Mouse (Mus musculus) limb, embryonic 15.5 days (tissue): Measurements from ENCODE around the gene Pum1. TPM values are rescaled to one million over a fixed set of nuclear protein-coding genes. Genes with fewer than 3 reads are reported as not detected.
"Not testable (repeated sequence)": the region's sequence is repeated elsewhere in the genome, so short reads cannot be mapped to it uniquely, and the experiment has no call there.

Experiments
- ATAC-seq: fragments of 200-750 bp; cut with Nextera tagmentation; 2 replicates; pipeline ENCODE4 v1.8.0; 2017; ENCODE audit warnings: low read depth, moderate TSS enrichment; ENCODE audit not compliant: insufficient number of reproducible peaks, low FRiP score, low TSS enrichment
- H3K27ac ChIP-seq: fragments of 300-500 bp; sonication (generic); 2 replicates; pipeline ENCODE4 v1.5.1; 2015; ENCODE audit warnings: moderate library complexity, mild to moderate bottlenecking, inconsistent platforms
- H3K27me3 ChIP-seq: fragments of 300-500 bp; sonication (generic); 2 replicates; pipeline ENCODE4 v1.6.1; 2015; ENCODE audit warnings: inconsistent platforms
- H3K36me3 ChIP-seq: fragments of 300-500 bp; sonication (generic); 2 replicates; pipeline ENCODE4 v1.6.1; 2015; ENCODE audit warnings: inconsistent platforms
- H3K4me1 ChIP-seq: fragments of 300-500 bp; sonication (generic); 2 replicates; pipeline ENCODE4 v1.6.1; 2015; ENCODE audit warnings: inconsistent platforms
- H3K4me2 ChIP-seq: fragments of 300-500 bp; sonication (generic); 2 replicates; pipeline ENCODE4 v1.6.1; 2015; ENCODE audit warnings: mild to moderate bottlenecking, inconsistent platforms
- H3K4me3 ChIP-seq: fragments of 300-500 bp; sonication (generic); 2 replicates; pipeline ENCODE4 v1.5.1; 2015; ENCODE audit warnings: mild to moderate bottlenecking, inconsistent platforms
- H3K9ac ChIP-seq: fragments of 300-500 bp; sonication (generic); 2 replicates; pipeline ENCODE4 v1.6.1; 2015; ENCODE audit warnings: inconsistent platforms
- H3K9me3 ChIP-seq: fragments of 300-500 bp; sonication (generic); 2 replicates; pipeline ENCODE4 v1.6.1; 2016; ENCODE audit warnings: inconsistent platforms
- WGBS: fragments of 180-500 bp; shearing (Covaris S2); methylation state at CpG from one replicate; pipeline ENCODE4 v1.1.7; 2015; 5-methylcytosine and 5-hydroxymethylcytosine counted together
- polyA plus RNA-seq: library from polyadenylated mRNA; unstranded; fragments of >200 nt; fragmentation: Nextera tagmentation; extraction: Ambion mirVana; gene quantifications from 2 replicates; pipeline ENCODE4 v1.2.1, GENCODE M21; 2015

Gene Pum1
- polyA plus RNA-seq: 75.6 and 79.4 TPM in 2 replicates

- peak within 1 kb of the TSS; percentile 53 for H3K4me2 ChIP-seq
- H3K36me3 ChIP-seq: no peaks in the 10 kb centered on the region
- peak within 1 kb of the TSS; percentile 87 for H3K4me3 ChIP-seq
- H3K27ac ChIP-seq: peak within 1 kb of the TSS; percentile 96
- H3K27me3 ChIP-seq: no peaks in the 10 kb centered on the region
- WGBS: under 1% methylated on average over 87 of the region's 90 CpGs
- no peaks in the 10 kb centered on the region for H3K9me3 ChIP-seq
- peak; percentile 86 for ATAC-seq
- H3K9ac ChIP-seq: peak within 1 kb of the TSS; percentile 91
- peaks cover 11% of the 10 kb centered on the region; the same call in 1 of the 2 replicates for H3K4me1 ChIP-seq
Measured at GRCm38 (mm10) chr4:130662979-130663725, at the start of gene Pum1. Pum1 (plus strand) TSS chr4:130663321.

GRCm38 (mm10) chr4:130629391-130629790 lies 33.7 kb upstream of the Pum1 start:
- H3K4me1 ChIP-seq: no peaks in the 10 kb centered on the region
- 11% methylated on average over 4 of the region's 4 CpGs for WGBS
- no peaks in the 10 kb centered on the region for H3K9me3 ChIP-seq
- no peak for ATAC-seq
- peak overlapping the region; percentile 23 for H3K4me2 ChIP-seq
- H3K36me3 ChIP-seq: no peaks in the 10 kb centered on the region
- H3K27ac ChIP-seq: peak overlapping the region; percentile 55
- H3K27me3 ChIP-seq: no peaks in the 10 kb centered on the region
- no peak overlapping the region for H3K9ac ChIP-seq
- H3K4me3 ChIP-seq: no peak overlapping the region

GRCm38 (mm10) chr4:130630232-130630847 lies 32.8 kb upstream of the Pum1 start:
- 51% methylated on average over 3 of the region's 3 CpGs for WGBS
- no peaks in the 10 kb centered on the region for H3K9me3 ChIP-seq
- no peak overlapping the region for H3K4me3 ChIP-seq
- no peak for ATAC-seq
- no peaks in the 10 kb centered on the region for H3K4me1 ChIP-seq
- H3K9ac ChIP-seq: no peak overlapping the region
- no peaks in the 10 kb centered on the region for H3K36me3 ChIP-seq
- no peak overlapping the region for H3K4me2 ChIP-seq
- H3K27ac ChIP-seq: no peak overlapping the region
- no peaks in the 10 kb centered on the region for H3K27me3 ChIP-seq

GRCm38 (mm10) chr4:130635076-130635475 lies 28.0 kb upstream of the Pum1 start:
- ATAC-seq, H3K27ac ChIP-seq, H3K4me1 ChIP-seq, H3K9ac ChIP-seq, H3K27me3 ChIP-seq, H3K36me3 ChIP-seq, H3K9me3 ChIP-seq, H3K4me3 ChIP-seq, H3K4me2 ChIP-seq: not testable (repeated sequence)
- WGBS: 86% methylated on average over 3 of the region's 3 CpGs

GRCm38 (mm10) chr4:130636761-130637160 lies 26.4 kb upstream of the Pum1 start:
- Histone ChIP-seq H3K4me1 (no peaks in the 10 kb centered on the region), H3K36me3 (no peaks in the 10 kb centered on the region), H3K4me3 (no peak overlapping the region), H3K4me2 (no peak overlapping the region), H3K9ac (no peak overlapping the region), H3K27me3 (no peaks in the 10 kb centered on the region), H3K9me3 (no peaks in the 10 kb centered on the region), H3K27ac (no peak overlapping the region)
- ATAC-seq: no peak
- 69% methylated on average over 3 of the region's 3 CpGs for WGBS

GRCm38 (mm10) chr4:130637488-130638422 lies 25.4 kb upstream of the Pum1 start:
- H3K27me3 ChIP-seq: no peaks in the 10 kb centered on the region
- H3K36me3 ChIP-seq: no peaks in the 10 kb centered on the region
- 86% methylated on average over 8 of the region's 9 CpGs for WGBS
- ATAC-seq: no peak
- H3K27ac ChIP-seq: no peak overlapping the region
- H3K9me3 ChIP-seq: no peaks in the 10 kb centered on the region
- no peaks in the 10 kb centered on the region for H3K4me1 ChIP-seq
- H3K4me2 ChIP-seq: no peak overlapping the region
- H3K4me3 ChIP-seq: no peak overlapping the region
- no peak overlapping the region for H3K9ac ChIP-seq

GRCm38 (mm10) chr4:130640031-130640717 lies 22.9 kb upstream of the Pum1 start:
- Histone ChIP-seq H3K4me2 (no peak overlapping the region), H3K9ac (no peak overlapping the region), H3K4me1 (no peaks in the 10 kb centered on the region), H3K4me3 (no peak overlapping the region), H3K36me3 (no peaks in the 10 kb centered on the region), H3K27me3 (no peaks in the 10 kb centered on the region), H3K27ac (no peak overlapping the region), H3K9me3 (no peaks in the 10 kb centered on the region)
- ATAC-seq: no peak
- WGBS: 70% methylated on average over 9 of the region's 9 CpGs

- Histone ChIP-seq H3K9ac (no peak overlapping the region), H3K9me3 (no peaks in the 10 kb centered on the region), H3K4me1 (no peaks in the 10 kb centered on the region), H3K36me3 (no peaks in the 10 kb centered on the region), H3K4me2 (no peak overlapping the region), H3K27ac (no peak overlapping the region), H3K4me3 (no peak overlapping the region), H3K27me3 (no peaks in the 10 kb centered on the region)
- ATAC-seq: no peak
- 77% methylated on average over 5 of the region's 5 CpGs for WGBS
Measured at GRCm38 (mm10) chr4:130642468-130642867, 20.7 kb upstream of the Pum1 start.

GRCm38 (mm10) chr4:130645426-130645825 lies 17.7 kb upstream of the Pum1 start:
- ATAC-seq: no peak
- no peak overlapping the region for H3K4me3 ChIP-seq

GRCm38 (mm10) chr4:130651286-130651685 lies 11.8 kb upstream of the Pum1 start:
- Histone ChIP-seq H3K36me3 (no peaks in the 10 kb centered on the region), H3K9ac (no peak overlapping the region), H3K4me1 (no peaks in the 10 kb centered on the region), H3K27ac (no peak overlapping the region), H3K4me3 (no peak overlapping the region), H3K9me3 (no peaks in the 10 kb centered on the region), H3K27me3 (no peaks in the 10 kb centered on the region), H3K4me2 (no peak overlapping the region)
- ATAC-seq: no peak
- 72% methylated on average over 4 of the region's 4 CpGs for WGBS

More at GRCm38 (mm10) chr4:130645426-130645825, 17.7 kb upstream of the Pum1 start:
- H3K27me3 ChIP-seq: no peaks in the 10 kb centered on the region
- H3K9me3 ChIP-seq: no peaks in the 10 kb centered on the region
- no peak overlapping the region for H3K9ac ChIP-seq
- H3K4me2 ChIP-seq: no peak overlapping the region
- 42% methylated on average over 1 of the region's 1 CpGs for WGBS
- H3K36me3 ChIP-seq: no peaks in the 10 kb centered on the region
- H3K4me1 ChIP-seq: no peaks in the 10 kb centered on the region
- H3K27ac ChIP-seq: no peak overlapping the region

GRCm38 (mm10) chr4:130652546-130652945 lies 10.6 kb upstream of the Pum1 start:
- no peaks in the 10 kb centered on the region for H3K27me3 ChIP-seq
- no peaks in the 10 kb centered on the region for H3K9me3 ChIP-seq
- H3K9ac ChIP-seq: no peak overlapping the region
- no peaks in the 10 kb centered on the region for H3K4me1 ChIP-seq
- H3K4me3 ChIP-seq: no peak overlapping the region
- no peak overlapping the region for H3K4me2 ChIP-seq
- no peaks in the 10 kb centered on the region for H3K36me3 ChIP-seq
- WGBS: 56% methylated on average over 4 of the region's 4 CpGs
- H3K27ac ChIP-seq: no peak overlapping the region
- ATAC-seq: no peak
